Comparison of ENCODE assay signal across 25 mouse cellular contexts in the genomic region with DNA sequence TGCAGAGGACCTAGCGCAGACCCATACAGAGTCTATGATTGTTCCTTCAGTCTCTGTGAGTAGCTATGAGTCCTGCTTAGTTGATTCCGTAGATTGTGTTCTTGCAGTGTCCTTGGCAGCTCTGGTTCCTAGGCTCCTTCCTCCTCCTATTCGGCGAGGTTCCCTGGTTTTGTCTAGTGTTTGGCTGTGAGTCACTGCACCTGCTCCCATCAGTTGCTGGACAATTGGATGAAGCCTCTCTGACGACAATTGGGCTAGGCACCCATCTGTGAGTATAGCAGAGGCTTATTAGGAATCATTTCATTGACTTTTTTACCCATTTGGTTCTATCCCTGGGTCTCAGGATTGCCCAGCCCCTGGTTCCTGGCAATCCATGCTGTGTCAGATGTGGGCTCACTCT.
DNase-seq lines count a peak whose midpoint lies in the region; ATAC-seq and TF ChIP-seq lines count a peak whose summit lies in the region.
"Had no signal": no experiment of that assay in that cellular context is flagged by ENCODE, and none has a peak within 500 bp of the region (broad histone marks: within the 10 kb centered on the region; RNA-seq: fewer than 3 reads in every experiment).

No protein-coding gene starts in this region.

- no peaks in the 10 kb centered on the region for H3K27me3 ChIP-seq in embryonic facial prominence, embryonic 10.5 days (replicated peaks; ENCODE audit: low read depth, poor library complexity, severe bottlenecking)
- H3K27me3 ChIP-seq in hindbrain, embryonic 13.5 days, result no peaks in the 10 kb centered on the region
- H3K27me3 ChIP-seq: embryonic facial prominence, embryonic 13.5 days; forebrain, embryonic 12.5 days; heart, embryonic 12.5 days; heart, embryonic 15.5 days; hindbrain, embryonic 15.5 days had no signal

- H3K27ac ChIP-seq in gastrocnemius, adult 2 months, result peak overlapping the region; percentile 36; the same call in 1 of the 2 replicates
- H3K27ac ChIP-seq in embryonic facial prominence, embryonic 10.5 days (replicated peaks), result no peak overlapping the region
- H3K27ac ChIP-seq in hindbrain, embryonic 13.5 days, result no peak overlapping the region
- H3K27ac ChIP-seq: embryonic facial prominence, embryonic 13.5 days; forebrain, embryonic 12.5 days; heart, embryonic 15.5 days; hindbrain, embryonic 15.5 days had no signal

- ATAC-seq in hindbrain, embryonic 13.5 days (ENCODE audit: low FRiP score), result no peak
- ATAC-seq: activated CD4-positive, CD25-positive, alpha-beta regulatory T cell, adult 4 months; forebrain, embryonic 16.5 days; intestine, postnatal 0 days had no signal

- no peak overlapping the region for H3K4me3 ChIP-seq in gastrocnemius, adult 2 months
- no peak overlapping the region for H3K4me3 ChIP-seq in embryonic facial prominence, embryonic 10.5 days
- no peak overlapping the region for H3K4me3 ChIP-seq in hindbrain, embryonic 13.5 days
- H3K4me3 ChIP-seq: embryonic facial prominence, embryonic 13.5 days; erythroblast, embryonic 14.5 days; forebrain, embryonic 12.5 days; heart, embryonic 12.5 days; heart, embryonic 15.5 days; hindbrain, embryonic 15.5 days had no signal

- peaks cover 7% of the 10 kb centered on the region; the same call in 1 of the 2 replicates for H3K4me1 ChIP-seq in embryonic facial prominence, embryonic 10.5 days
- peaks cover 11% of the 10 kb centered on the region for H3K4me1 ChIP-seq in hindbrain, embryonic 13.5 days (replicated peaks)
- H3K4me1 ChIP-seq: hindbrain, embryonic 15.5 days had no signal

- no peaks in the 10 kb centered on the region for H3K36me3 ChIP-seq in embryonic facial prominence, embryonic 10.5 days (replicated peaks)
- H3K36me3 ChIP-seq in hindbrain, embryonic 13.5 days, result no peaks in the 10 kb centered on the region
- H3K36me3 ChIP-seq: embryonic facial prominence, embryonic 13.5 days; forebrain, embryonic 12.5 days; heart, embryonic 12.5 days; heart, embryonic 15.5 days; hindbrain, embryonic 15.5 days had no signal

- peak; percentile 43 for DNase-seq in gastrocnemius, adult 2 months
- no peak for DNase-seq in gastrocnemius, adult 8-10 months (ENCODE audit: low spot score in 2 of 2)
- peak; percentile 1 for DNase-seq in embryonic facial prominence, embryonic 10.5 days (ENCODE audit: low spot score)
- peak; percentile 37 for DNase-seq in gastrocnemius, postnatal 14 days
- peak; percentile 52 for DNase-seq in skeletal muscle tissue, adult 2 months (ENCODE audit: low read depth, low spot score)
- DNase-seq in retina, postnatal 1 day, result no peak
- DNase-seq: adrenal gland, adult 8-10 months; adrenal gland, postnatal 25 days; cerebellum, adult 11-12 months; cerebellum, adult 8-10 months; cerebellum, postnatal 25 days; heart, adult 18-20 months; heart, postnatal 10 days; heart, postnatal 4 days; kidney, adult 2 months had no signal

- WGBS in embryonic facial prominence, embryonic 10.5 days, result 94% methylated on average over 5 of the region's 5 CpGs
- 82% methylated on average over 5 of the region's 5 CpGs for WGBS in hindbrain, embryonic 13.5 days

- no peak for TF ChIP-seq CTCF in gastrocnemius, adult 2 months (IDR thresholded peaks at IDR 0.05)

- no peaks in the 10 kb centered on the region for H3K9me3 ChIP-seq in embryonic facial prominence, embryonic 10.5 days
- no peaks in the 10 kb centered on the region for H3K9me3 ChIP-seq in hindbrain, embryonic 13.5 days
- H3K9me3 ChIP-seq: embryonic facial prominence, embryonic 13.5 days; forebrain, embryonic 12.5 days; heart, embryonic 12.5 days; heart, embryonic 15.5 days; hindbrain, embryonic 15.5 days had no signal

- intact Hi-C loops in gastrocnemius, adult 2 months (cut with DNase I), result no loop called here
- intact Hi-C loops in gastrocnemius, postnatal 14 days (cut with DNase I; ENCODE audit: low total_unique reads), result no loop called here

- no peak overlapping the region for H3K4me2 ChIP-seq in hindbrain, embryonic 13.5 days
- H3K4me2 ChIP-seq: embryonic facial prominence, embryonic 13.5 days; forebrain, embryonic 12.5 days; heart, embryonic 12.5 days; heart, embryonic 15.5 days; hindbrain, embryonic 15.5 days had no signal

- no peak overlapping the region for H3K9ac ChIP-seq in hindbrain, embryonic 13.5 days
- H3K9ac ChIP-seq: embryonic facial prominence, embryonic 13.5 days; forebrain, embryonic 12.5 days; heart, embryonic 12.5 days; heart, embryonic 15.5 days; hindbrain, embryonic 15.5 days had no signal

Comparison
In these comparisons a context has a peak if more than half of its experiments do, and no peak if none do; other contexts are left out.
1. DNase-seq: peak in gastrocnemius, adult 2 months (single experiment), embryonic facial prominence, embryonic 10.5 days (single experiment), gastrocnemius, postnatal 14 days (single experiment) and skeletal muscle tissue, adult 2 months (single experiment); none in gastrocnemius, adult 8-10 months (0 of 2) and retina, postnatal 1 day (single experiment).